In genomic region chr10:5163286-5163685, GRCm38 (mm10) we compare ENCODE assay signal across 14 mouse cellular contexts.
"Had no signal": no experiment of that assay in that cellular context is flagged by ENCODE, and none has a peak within 500 bp of the region (broad histone marks: within the 10 kb centered on the region; RNA-seq: fewer than 3 reads in every experiment).

No protein-coding gene starts in this region.

- H3K9me3 ChIP-seq: midbrain, embryonic 10.5 days; midbrain, embryonic 12.5 days; neural tube, embryonic 13.5 days; neural tube, embryonic 15.5 days; stomach, embryonic 15.5 days had no signal

- H3K4me1 ChIP-seq: midbrain, embryonic 10.5 days; midbrain, embryonic 12.5 days; neural tube, embryonic 13.5 days; neural tube, embryonic 15.5 days; stomach, embryonic 15.5 days had no signal

- H3K4me2 ChIP-seq: lung, embryonic 14.5 days; midbrain, embryonic 12.5 days; neural tube, embryonic 13.5 days; neural tube, embryonic 15.5 days; stomach, embryonic 15.5 days had no signal

- H3K4me3 ChIP-seq: midbrain, embryonic 10.5 days; midbrain, embryonic 12.5 days; myocyte; neural tube, embryonic 13.5 days; neural tube, embryonic 15.5 days; stomach, embryonic 15.5 days had no signal

- ATAC-seq: midbrain, embryonic 16.5 days had no signal

- H3K27me3 ChIP-seq: midbrain, embryonic 12.5 days; neural tube, embryonic 13.5 days; neural tube, embryonic 15.5 days; stomach, embryonic 15.5 days had no signal

- DNase-seq: lung, embryonic 14.5 days; midbrain, embryonic 14.5 days; retina, postnatal 1 day; right cerebral cortex, adult 18-20 months; right cerebral cortex, postnatal 25 days; right cerebral cortex, postnatal 4 days had no signal

- H3K27ac ChIP-seq: midbrain, embryonic 10.5 days; midbrain, embryonic 12.5 days; neural tube, embryonic 13.5 days; neural tube, embryonic 15.5 days; stomach, embryonic 15.5 days; stomach, postnatal 0 days had no signal

- H3K9ac ChIP-seq: lung, embryonic 14.5 days; midbrain, embryonic 12.5 days; neural tube, embryonic 15.5 days; stomach, embryonic 15.5 days had no signal

- H3K36me3 ChIP-seq: midbrain, embryonic 10.5 days; midbrain, embryonic 12.5 days; neural tube, embryonic 13.5 days had no signal
